Mouse (Mus musculus) kidney, postnatal 0 days (tissue): Measurements from ENCODE around the gene Rgs12. TPM values are rescaled to one million over a fixed set of nuclear protein-coding genes. Genes with fewer than 3 reads are reported as not detected.
A peak's percentile ranks its signal among the peaks of the same experiment; 100 is the strongest.

Experiments
- ATAC-seq: fragments of 200-750 bp; cut with Nextera tagmentation; replicated peaks from 2 replicates; pipeline ENCODE4 v1.8.0; 2017; ENCODE audit warnings: low read depth, moderate number of reproducible peaks, moderate TSS enrichment, moderate library complexity; ENCODE audit not compliant: low FRiP score
- DNase-seq: peaks from one replicate; pipeline ENCODE4 v3.0.0-alpha.2; 2016; ENCODE audit warnings: low spot score
- H3K27ac ChIP-seq: fragments of 300-500 bp; sonication (generic); 2 replicates; pipeline ENCODE4 v1.5.1; 2014; ENCODE audit warnings: mild to moderate bottlenecking
- H3K27me3 ChIP-seq: fragments of 300-500 bp; sonication (generic); 2 replicates; pipeline ENCODE4 v1.6.1; 2014; ENCODE audit warnings: low read length, mixed read lengths; ENCODE audit not compliant: insufficient read depth
- H3K36me3 ChIP-seq: fragments of 300-500 bp; sonication (generic); 2 replicates; pipeline ENCODE4 v1.6.1; 2014; ENCODE audit warnings: low read length, mixed read lengths; ENCODE audit not compliant: insufficient read depth
- H3K4me1 ChIP-seq: fragments of 300-500 bp; sonication (generic); replicated peaks from 2 replicates; pipeline ENCODE4 v1.6.1; 2014; ENCODE audit warnings: antibody characterized with exemption, low read length, mixed read lengths; ENCODE audit not compliant: insufficient read depth
- H3K4me2 ChIP-seq: fragments of 300-500 bp; sonication (generic); 2 replicates; pipeline ENCODE4 v1.6.1; 2014; ENCODE audit warnings: mild to moderate bottlenecking, low read length, moderate library complexity, mixed read lengths
- H3K4me3 ChIP-seq: fragments of 300-500 bp; sonication (generic); replicated peaks from 2 replicates; pipeline ENCODE4 v1.5.1; 2014; ENCODE audit warnings: low read depth, low read length
- H3K9ac ChIP-seq: fragments of 300-500 bp; sonication (generic); 2 replicates; pipeline ENCODE4 v1.6.1; 2014; ENCODE audit warnings: low read depth, low read length
- H3K9me3 ChIP-seq: fragments of 300-500 bp; sonication (generic); replicated peaks from 2 replicates; pipeline ENCODE4 v1.6.1; 2016; ENCODE audit warnings: low read length, inconsistent platforms, mixed read lengths
- CTCF ChIP-seq: IDR thresholded peaks from 2 replicates; pipeline ENCODE4 v1.5.1; 2016; ENCODE audit warnings: antibody characterized with exemption, low read depth, mild to moderate bottlenecking, moderate library complexity
- WGBS: fragments of 180-500 bp; shearing (Covaris S2); extraction: QIAGEN DNeasy Blood & Tissue Kit; methylation state at CpG from one replicate; pipeline ENCODE4 v1.1.7; 2014; 5-methylcytosine and 5-hydroxymethylcytosine counted together
- polyA plus RNA-seq: library from polyadenylated mRNA; unstranded; fragments of >200 nt; fragmentation: Nextera tagmentation; extraction: Ambion mirVana; gene quantifications from 2 replicates; pipeline ENCODE4 v1.2.1, GENCODE M21; 2015

Gene Rgs12
- polyA plus RNA-seq, 1 experiment from 2014 or later = 17.5 TPM

GRCm38 (mm10) chr5:35057582-35057981 lies 108.3 kb downstream of the Rgs12 start:
- no peaks in the 10 kb centered on the region for H3K36me3 ChIP-seq
- 30% methylated on average over 4 of the region's 4 CpGs for WGBS
- peak overlapping the region; percentile 99 for H3K4me2 ChIP-seq
- H3K9me3 ChIP-seq = no peaks in the 10 kb centered on the region
- DNase-seq (no peak), ATAC-seq (no peak)
- H3K9ac ChIP-seq = no peak overlapping the region; the same call in 1 of the 2 replicates
- peak overlapping the region; percentile 62; the same call in 1 of the 2 replicates for H3K4me3 ChIP-seq
- TF ChIP-seq CTCF = no peak
- H3K4me1 ChIP-seq = 0 out of 2 replicates have a peak, but pooled peaks cover 8% of the 10 kb centered on the region
- no peak overlapping the region for H3K27ac ChIP-seq
- no peaks in the 10 kb centered on the region for H3K27me3 ChIP-seq

GRCm38 (mm10) chr5:35058216-35058615 lies 109.0 kb downstream of the Rgs12 start:
- Histone ChIP-seq H3K27ac (no peak overlapping the region), H3K36me3 (no peaks in the 10 kb centered on the region), H3K27me3 (no peaks in the 10 kb centered on the region), H3K4me3 (no peak overlapping the region), H3K4me2 (no peak overlapping the region), H3K9ac (no peak overlapping the region), H3K4me1 (0 out of 2 replicates have a peak, but pooled peaks cover 8% of the 10 kb centered on the region), H3K9me3 (no peaks in the 10 kb centered on the region)
- no peak for TF ChIP-seq CTCF
- ATAC-seq = no peak
- WGBS = 58% methylated on average over 1 of the region's 1 CpGs
- no peak for DNase-seq

GRCm38 (mm10) chr5:35060098-35060497 lies 110.9 kb downstream of the Rgs12 start:
- Histone ChIP-seq H3K4me2 (no peak overlapping the region), H3K27me3 (no peaks in the 10 kb centered on the region), H3K4me1 (0 out of 2 replicates have a peak, but pooled peaks cover 8% of the 10 kb centered on the region), H3K27ac (no peak overlapping the region), H3K9ac (no peak overlapping the region), H3K36me3 (no peaks in the 10 kb centered on the region), H3K9me3 (no peaks in the 10 kb centered on the region), H3K4me3 (no peak overlapping the region)
- DNase-seq = no peak
- WGBS = 51% methylated on average over 3 of the region's 3 CpGs
- no peak for ATAC-seq
- no peak for TF ChIP-seq CTCF

GRCm38 (mm10) chr5:35069841-35070240 lies 120.6 kb downstream of the Rgs12 start:
- ATAC-seq (no peak), DNase-seq (no peak)
- no peaks in the 10 kb centered on the region for H3K9me3 ChIP-seq
- no peaks in the 10 kb centered on the region for H3K4me1 ChIP-seq
- H3K9ac ChIP-seq = no peak overlapping the region
- H3K36me3 ChIP-seq = no peaks in the 10 kb centered on the region
- no peak overlapping the region for H3K27ac ChIP-seq
- 88% methylated on average over 2 of the region's 2 CpGs for WGBS
- no peak for TF ChIP-seq CTCF
- no peak overlapping the region for H3K4me2 ChIP-seq
- no peaks in the 10 kb centered on the region for H3K27me3 ChIP-seq
- H3K4me3 ChIP-seq = no peak overlapping the region

- Histone ChIP-seq H3K9ac (no peak overlapping the region), H3K9me3 (no peaks in the 10 kb centered on the region), H3K36me3 (no peaks in the 10 kb centered on the region), H3K4me1 (no peaks in the 10 kb centered on the region), H3K27me3 (no peaks in the 10 kb centered on the region), H3K4me3 (no peak overlapping the region), H3K4me2 (no peak overlapping the region), H3K27ac (no peak overlapping the region)
- TF ChIP-seq CTCF = no peak
- WGBS = 85% methylated on average over 8 of the region's 8 CpGs
- no peak for ATAC-seq
- DNase-seq = no peak
These were observed 121.1 kb downstream of the Rgs12 start for GRCm38 (mm10) chr5:35070314-35070713.

GRCm38 (mm10) chr5:35070953-35071352 lies 121.7 kb downstream of the Rgs12 start:
- H3K4me2 ChIP-seq = no peak overlapping the region
- H3K36me3 ChIP-seq = no peaks in the 10 kb centered on the region
- ATAC-seq = no peak
- no peak overlapping the region for H3K4me3 ChIP-seq
- H3K27me3 ChIP-seq = no peaks in the 10 kb centered on the region
- no peaks in the 10 kb centered on the region for H3K4me1 ChIP-seq
- no peak overlapping the region for H3K27ac ChIP-seq
- H3K9ac ChIP-seq = no peak overlapping the region
- DNase-seq = no peak
- no peak for TF ChIP-seq CTCF
- WGBS = 49% methylated on average over 7 of the region's 7 CpGs
- H3K9me3 ChIP-seq = no peaks in the 10 kb centered on the region

- H3K4me2 ChIP-seq = no peak overlapping the region
- no peaks in the 10 kb centered on the region for H3K27me3 ChIP-seq
- no peaks in the 10 kb centered on the region for H3K36me3 ChIP-seq
- DNase-seq (no peak), ATAC-seq (no peak)
- H3K4me1 ChIP-seq = no peaks in the 10 kb centered on the region
- no peaks in the 10 kb centered on the region for H3K9me3 ChIP-seq
- H3K9ac ChIP-seq = no peak overlapping the region
- WGBS = 97% methylated on average over 6 of the region's 6 CpGs
- no peak overlapping the region for H3K27ac ChIP-seq
- H3K4me3 ChIP-seq = no peak overlapping the region
- TF ChIP-seq CTCF = no peak
These were observed 122.6 kb downstream of the Rgs12 start for GRCm38 (mm10) chr5:35071855-35072254.
